Mouse (Mus musculus): ENCODE results near the gene Zfp541. TPM values are rescaled to one million over a fixed set of nuclear protein-coding genes. Genes with fewer than 3 reads are reported as not detected.

Zfp541 gene
- polyA plus RNA-seq, 1 experiment: 0.40 TPM

GRCm38 (mm10) chr7:16071906-16072305, 10.3 kb downstream of the Zfp541 start:
- no peak for DNase-seq (ENCODE audit: extremely low spot score in 1 of 2, low spot score in 1 of 2)

GRCm38 (mm10) chr7:16079947-16080346, 18.3 kb downstream of the Zfp541 start:
- DNase-seq (ENCODE audit: extremely low spot score in 1 of 2, low spot score in 1 of 2): no peak

GRCm38 (mm10) chr7:16080581-16080980, 19.0 kb downstream of the Zfp541 start:
- DNase-seq (ENCODE audit: extremely low spot score in 1 of 2, low spot score in 1 of 2): no peak

GRCm38 (mm10) chr7:16083361-16083760, 21.7 kb downstream of the Zfp541 start:
- DNase-seq (ENCODE audit: extremely low spot score in 1 of 2, low spot score in 1 of 2): no peak

- DNase-seq (ENCODE audit: extremely low spot score in 1 of 2, low spot score in 1 of 2): no peak
These were observed 26.0 kb downstream of the Zfp541 start for GRCm38 (mm10) chr7:16087587-16087986.

GRCm38 (mm10) chr7:16094592-16094991, 33.0 kb downstream of the Zfp541 start:
- no peak for DNase-seq (ENCODE audit: extremely low spot score in 1 of 2, low spot score in 1 of 2)

GRCm38 (mm10) chr7:16098021-16099017, 36.7 kb downstream of the Zfp541 start, which contains the start of gene Napa:
Napa (plus strand) TSS chr7:16098458.
- DNase-seq (ENCODE audit: extremely low spot score in 1 of 2, low spot score in 1 of 2): peak; percentile 99 to 100

GRCm38 (mm10) chr7:16099901-16100300, 38.3 kb downstream of the Zfp541 start:
- no peak for DNase-seq (ENCODE audit: extremely low spot score in 1 of 2, low spot score in 1 of 2)

- DNase-seq (ENCODE audit: extremely low spot score in 1 of 2, low spot score in 1 of 2): no peak
These were observed 39.5 kb downstream of the Zfp541 start for GRCm38 (mm10) chr7:16101081-16101480.

- DNase-seq (ENCODE audit: extremely low spot score in 1 of 2, low spot score in 1 of 2): no peak
These were observed 40.3 kb downstream of the Zfp541 start for GRCm38 (mm10) chr7:16101726-16102475.

GRCm38 (mm10) chr7:16102686-16103226, 41.1 kb downstream of the Zfp541 start:
- no peak for DNase-seq (ENCODE audit: extremely low spot score in 1 of 2, low spot score in 1 of 2)

GRCm38 (mm10) chr7:16103760-16104159, 42.1 kb downstream of the Zfp541 start:
- DNase-seq (ENCODE audit: extremely low spot score in 1 of 2, low spot score in 1 of 2): peak; percentile 84 to 88

GRCm38 (mm10) chr7:16104611-16105388, 43.2 kb downstream of the Zfp541 start:
- no peak for DNase-seq (ENCODE audit: extremely low spot score in 1 of 2, low spot score in 1 of 2)

GRCm38 (mm10) chr7:16108886-16109542, 47.4 kb downstream of the Zfp541 start:
- no peak for DNase-seq (ENCODE audit: extremely low spot score in 1 of 2, low spot score in 1 of 2)

- DNase-seq (ENCODE audit: extremely low spot score in 1 of 2, low spot score in 1 of 2): no peak
These were observed 48.5 kb downstream of the Zfp541 start for GRCm38 (mm10) chr7:16110158-16110557.

GRCm38 (mm10) chr7:16111284-16112090, 49.9 kb downstream of the Zfp541 start:
- DNase-seq (ENCODE audit: extremely low spot score in 1 of 2, low spot score in 1 of 2): no peak

- DNase-seq (ENCODE audit: extremely low spot score in 1 of 2, low spot score in 1 of 2): no peak
These were observed 54.8 kb downstream of the Zfp541 start for GRCm38 (mm10) chr7:16116418-16116817.

- no peak for DNase-seq (ENCODE audit: extremely low spot score in 1 of 2, low spot score in 1 of 2)
These were observed 55.5 kb downstream of the Zfp541 start for GRCm38 (mm10) chr7:16117100-16117499.

All from frontal cortex, adult 2 months (tissue).